Mouse (Mus musculus) regulatory T cell (primary cell): ENCODE data around the gene Tjap1.

Experiments
- in situ Hi-C: fragments of 300-600 bp; cut with MboI, MseI; formaldehyde crosslinking; loops from one replicate; pipeline ENCODE4 v1.15.1; 2025; ENCODE audit warnings: high pct_unique_total_duplicates

Tjap1 gene

GRCm38 (mm10) chr17:46283911-46284310 lies 1.1 kb upstream of the Tjap1 start:
- in situ Hi-C loops: no loop called here

GRCm38 (mm10) chr17:46283140-46283539 lies 314 bp upstream of the Tjap1 start:
- in situ Hi-C loops: no loop called here

GRCm38 (mm10) chr17:46278011-46278765 lies 4.6 kb downstream of the Tjap1 start:
- in situ Hi-C loops: no loop called here

- in situ Hi-C loops: no loop called here
Observed at GRCm38 (mm10) chr17:46277586-46277985, 5.2 kb downstream of the Tjap1 start.

GRCm38 (mm10) chr17:46275506-46275905 lies 7.3 kb downstream of the Tjap1 start:
- in situ Hi-C loops: no loop called here

- in situ Hi-C loops: no loop called here
Observed at GRCm38 (mm10) chr17:46275034-46275433, 7.8 kb downstream of the Tjap1 start.

GRCm38 (mm10) chr17:46274465-46274864 lies 8.4 kb downstream of the Tjap1 start:
- in situ Hi-C loops: no loop called here

GRCm38 (mm10) chr17:46273803-46274236 lies 9.0 kb downstream of the Tjap1 start:
- in situ Hi-C loops: no loop called here

- in situ Hi-C loops: no loop called here
Observed at GRCm38 (mm10) chr17:46272675-46273074, 10.2 kb downstream of the Tjap1 start.

GRCm38 (mm10) chr17:46272058-46272457 lies 10.8 kb downstream of the Tjap1 start:
- in situ Hi-C loops: no loop called here

- in situ Hi-C loops: loop anchor here (5.0 to 10.0 kb wide), 2 partner anchors 102 to 135 kb away; no protein-coding TSS in a partner anchor
Observed at GRCm38 (mm10) chr17:46269771-46270534, 12.9 kb downstream of the Tjap1 start.

GRCm38 (mm10) chr17:46268026-46268720 lies 14.7 kb downstream of the Tjap1 start:
- in situ Hi-C loops: loop anchor here (5.0 to 10.0 kb wide), 2 partner anchors 104 to 137 kb away; no protein-coding TSS in a partner anchor

- in situ Hi-C loops: loop anchor here (5.0 to 10.0 kb wide), 2 partner anchors 105 to 137 kb away; no protein-coding TSS in a partner anchor
Observed at GRCm38 (mm10) chr17:46267511-46267910, 15.3 kb downstream of the Tjap1 start.

GRCm38 (mm10) chr17:46266986-46267385 lies 15.8 kb downstream of the Tjap1 start:
- in situ Hi-C loops: loop anchor here (5.0 to 10.0 kb wide), 2 partner anchors 105 to 138 kb away; no protein-coding TSS in a partner anchor

- in situ Hi-C loops: loop anchor here (5.0 to 10.0 kb wide), 2 partner anchors 106 to 139 kb away; no protein-coding TSS in a partner anchor
Observed at GRCm38 (mm10) chr17:46265918-46266618, 16.8 kb downstream of the Tjap1 start.

GRCm38 (mm10) chr17:46265502-46265901 lies 17.3 kb downstream of the Tjap1 start:
- in situ Hi-C loops: loop anchor here (5.0 to 10.0 kb wide), 2 partner anchors 107 to 139 kb away; no protein-coding TSS in a partner anchor

GRCm38 (mm10) chr17:46262201-46262694 lies 20.6 kb downstream of the Tjap1 start:
- in situ Hi-C loops: loop anchor here (10.0 kb wide), 1 partner anchor 143 kb away; no protein-coding TSS in a partner anchor

GRCm38 (mm10) chr17:46259675-46260074 lies 23.2 kb downstream of the Tjap1 start:
- in situ Hi-C loops: loop anchor here (10.0 kb wide), 1 partner anchor 145 kb away; no protein-coding TSS in a partner anchor

- in situ Hi-C loops: no loop called here
Observed at GRCm38 (mm10) chr17:46258279-46259053, 24.4 kb downstream of the Tjap1 start.

GRCm38 (mm10) chr17:46255147-46255546 lies 27.7 kb downstream of the Tjap1 start:
- in situ Hi-C loops: no loop called here
